Mouse (Mus musculus) liver, postnatal 0 days (tissue): ENCODE measurements at regions not wholly inside any gene's neighbourhood (a gene's known extent, or its start where the extent isn't known, plus 50 kb on each side); places are given as distances from the start of the nearest gene placed in this dataset.

Experiments used
- ATAC-seq: fragments of 200-750 bp; cut with Nextera tagmentation; 2 replicates; pipeline ENCODE4 v1.8.0; 2017; ENCODE audit warnings: mild to moderate bottlenecking, moderate library complexity
- DNase-seq: peaks from one replicate; pipeline ENCODE4 v3.0.0-alpha.2; 2016
- H3K27ac ChIP-seq: fragments of 300-500 bp; sonication (generic); 2 replicates; pipeline ENCODE4 v1.5.1; 2014; ENCODE audit warnings: antibody characterized with exemption, moderate library complexity, mild to moderate bottlenecking, low read depth
- H3K27me3 ChIP-seq: fragments of 300-500 bp; sonication (generic); 2 replicates; pipeline ENCODE4 v1.6.1; 2014; ENCODE audit warnings: low read length, control low read depth, mixed read lengths; ENCODE audit not compliant: insufficient read depth
- H3K36me3 ChIP-seq: fragments of 300-500 bp; sonication (generic); replicated peaks from 2 replicates; pipeline ENCODE4 v1.6.1; 2014; ENCODE audit warnings: mild to moderate bottlenecking, control low read depth, low read length, moderate library complexity, mixed read lengths; ENCODE audit not compliant: insufficient read depth
- H3K4me1 ChIP-seq: fragments of 300-500 bp; sonication (generic); 2 replicates; pipeline ENCODE4 v1.6.1; 2014; ENCODE audit warnings: antibody characterized with exemption, mild to moderate bottlenecking, control low read depth; ENCODE audit not compliant: insufficient read depth
- H3K4me2 ChIP-seq: fragments of 300-500 bp; sonication (generic); 2 replicates; pipeline ENCODE4 v1.6.1; 2014; ENCODE audit warnings: low read depth, mild to moderate bottlenecking, low read length, moderate library complexity, mixed read lengths
- H3K4me3 ChIP-seq: fragments of 300-500 bp; sonication (generic); 2 replicates; pipeline ENCODE4 v1.5.1; 2014; ENCODE audit warnings: low read depth, low read length
- H3K9ac ChIP-seq: fragments of 300-500 bp; sonication (generic); replicated peaks from 2 replicates; pipeline ENCODE4 v1.6.1; 2014; ENCODE audit warnings: mild to moderate bottlenecking, moderate library complexity
- H3K9me3 ChIP-seq: fragments of 300-500 bp; sonication (generic); 2 replicates; pipeline ENCODE4 v1.6.1; 2016; ENCODE audit warnings: mild to moderate bottlenecking, control low read depth, low read length, mixed read lengths
- CTCF ChIP-seq: sonication (generic); IDR thresholded peaks from 2 replicates; pipeline ENCODE4 v1.5.1; 2016; ENCODE audit warnings: antibody characterized with exemption, low read depth
- EP300 ChIP-seq: IDR thresholded peaks from 2 replicates; pipeline ENCODE4 v1.6.1; 2016; ENCODE audit warnings: antibody characterized with exemption, low read depth, mild to moderate bottlenecking
- WGBS: fragments of 180-500 bp; shearing (Covaris S2); extraction: QIAGEN DNeasy Blood & Tissue Kit; methylation state at CpG from one replicate; pipeline ENCODE4 v1.1.7; 2014; ENCODE audit not compliant: insufficient replicate concordance; 5-methylcytosine and 5-hydroxymethylcytosine counted together

DNA sequence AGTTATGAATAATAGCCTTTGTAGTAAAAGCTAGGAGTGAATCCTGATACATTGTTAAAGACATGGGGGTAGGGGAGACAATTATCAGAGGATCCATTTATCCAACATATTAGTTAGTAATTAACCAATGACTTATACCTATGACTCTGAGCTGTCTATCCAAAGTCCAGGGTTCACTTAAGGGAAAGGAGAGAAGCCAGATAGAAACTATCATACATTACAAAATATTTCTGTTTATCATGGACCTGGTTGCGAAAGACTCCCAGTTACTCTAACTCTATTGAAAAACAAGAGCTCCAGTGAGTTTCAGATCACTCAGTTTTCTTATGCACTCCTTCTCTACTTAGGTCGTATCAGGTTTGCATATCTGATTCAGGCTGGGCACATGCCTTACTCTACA is 749.3 kb downstream of the H2al1n start:
- Histone ChIP-seq H3K9ac (no peak overlapping the region), H3K27me3 (no peaks in the 10 kb centered on the region), H3K9me3 (no peaks in the 10 kb centered on the region), H3K27ac (no peak overlapping the region), H3K36me3 (no peaks in the 10 kb centered on the region), H3K4me1 (no peaks in the 10 kb centered on the region), H3K4me3 (no peak overlapping the region), H3K4me2 (no peak overlapping the region)
- 72% methylated on average over 2 of the region's 2 CpGs for WGBS
- peak; percentile 80 for ATAC-seq
- TF ChIP-seq CTCF: no peak
- TF ChIP-seq EP300: no peak
- DNase-seq: no peak

DNA sequence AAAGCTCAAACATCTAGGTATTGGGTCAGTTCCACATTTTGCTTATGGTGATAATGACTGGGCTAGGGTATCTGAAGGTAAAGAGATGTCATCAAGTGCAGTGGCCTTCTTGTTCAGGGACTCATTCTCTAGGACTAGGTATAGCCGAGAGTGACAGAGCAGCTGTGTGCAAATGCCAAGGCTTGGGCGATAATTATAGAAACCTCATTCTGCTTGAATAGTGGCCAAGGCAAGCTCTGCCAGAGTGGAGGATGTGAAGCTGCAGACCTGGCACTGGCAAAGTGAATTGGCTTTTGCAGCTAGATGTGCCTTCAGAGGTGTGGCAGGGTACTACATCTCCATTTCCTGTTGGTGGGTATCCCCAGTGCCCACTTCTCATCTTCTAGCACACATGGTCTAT is 796.1 kb downstream of the H2al1n start:
- DNase-seq (no peak), ATAC-seq (no peak)
- H3K4me1 ChIP-seq: no peaks in the 10 kb centered on the region
- no peaks in the 10 kb centered on the region for H3K27me3 ChIP-seq
- H3K4me3 ChIP-seq: no peak overlapping the region
- H3K9ac ChIP-seq: no peak overlapping the region
- WGBS: 85% methylated on average over 2 of the region's 2 CpGs
- no peaks in the 10 kb centered on the region for H3K9me3 ChIP-seq
- H3K27ac ChIP-seq: no peak overlapping the region
- TF ChIP-seq CTCF (no peak), EP300 (no peak)
- no peak overlapping the region for H3K4me2 ChIP-seq
- H3K36me3 ChIP-seq: no peaks in the 10 kb centered on the region
